Mouse (Mus musculus) A20 (cell line): ENCODE results near the gene Mgll.

Source experiments
- DNase-seq: peaks from one replicate; pipeline ENCODE4 v3.0.0-alpha.2; 2011; ENCODE audit warnings: low read depth, low spot score

The Mgll gene

GRCm38 (mm10) chr6:88717143-88718032 is 6.8 kb upstream of the Mgll start:
- peak; percentile 76 for DNase-seq

GRCm38 (mm10) chr6:88718033-88718725 is 6.0 kb upstream of the Mgll start:
- no peak for DNase-seq

GRCm38 (mm10) chr6:88721059-88721458 is 3.2 kb upstream of the Mgll start:
- no peak for DNase-seq

- DNase-seq: peak; percentile 35
Measured at GRCm38 (mm10) chr6:88722906-88723305, 1.3 kb upstream of the Mgll start.

- DNase-seq: peak; percentile 79
Measured at GRCm38 (mm10) chr6:88723806-88724312, 353 bp upstream of the Mgll start.

GRCm38 (mm10) chr6:88725590-88725989 is 1.4 kb downstream of the Mgll start:
- peak; percentile 65 for DNase-seq

- DNase-seq: peak; percentile 27
Measured at GRCm38 (mm10) chr6:88726252-88727211, 2.3 kb downstream of the Mgll start.

- no peak for DNase-seq
Measured at GRCm38 (mm10) chr6:88727490-88727889, 3.3 kb downstream of the Mgll start.

GRCm38 (mm10) chr6:88728054-88728453 is 3.8 kb downstream of the Mgll start:
- no peak for DNase-seq

GRCm38 (mm10) chr6:88728515-88728914 is 4.3 kb downstream of the Mgll start:
- no peak for DNase-seq

GRCm38 (mm10) chr6:88731211-88731751 is 7.1 kb downstream of the Mgll start:
- peak; percentile 84 for DNase-seq

GRCm38 (mm10) chr6:88731991-88732390 is 7.8 kb downstream of the Mgll start:
- DNase-seq: no peak

- no peak for DNase-seq
Measured at GRCm38 (mm10) chr6:88732643-88733613, 8.7 kb downstream of the Mgll start.

GRCm38 (mm10) chr6:88736337-88736736 is 12.1 kb downstream of the Mgll start:
- no peak for DNase-seq

- no peak for DNase-seq
Measured at GRCm38 (mm10) chr6:88736741-88737508, 12.7 kb downstream of the Mgll start.

- no peak for DNase-seq
Measured at GRCm38 (mm10) chr6:88737509-88737888, 13.3 kb downstream of the Mgll start.

- no peak for DNase-seq
Measured at GRCm38 (mm10) chr6:88741041-88741440, 16.8 kb downstream of the Mgll start.

GRCm38 (mm10) chr6:88741791-88742190 is 17.6 kb downstream of the Mgll start:
- no peak for DNase-seq
